Mouse (Mus musculus) limb, embryonic 10.5 days (tissue): Measurements from ENCODE around the gene Alox12. TPM values are rescaled to one million over a fixed set of nuclear protein-coding genes. Genes with fewer than 3 reads are reported as not detected.

Experiments
- DNase-seq: peaks from one replicate; pipeline ENCODE4 v3.0.0-alpha.2; 2017; ENCODE audit warnings: low spot score
- H3K27ac ChIP-seq: fragments of 300-500 bp; sonication (generic); 2 replicates; pipeline ENCODE4 v1.5.1; 2016; ENCODE audit warnings: mild to moderate bottlenecking
- H3K27me3 ChIP-seq: fragments of 300-500 bp; sonication (generic); 2 replicates; pipeline ENCODE4 v1.6.1; 2016; ENCODE audit warnings: low read depth, mild to moderate bottlenecking; ENCODE audit not compliant: poor library complexity, severe bottlenecking
- H3K36me3 ChIP-seq: fragments of 300-500 bp; sonication (generic); 2 replicates; pipeline ENCODE4 v1.6.1; 2016; ENCODE audit warnings: mild to moderate bottlenecking, moderate library complexity
- H3K4me1 ChIP-seq: fragments of 300-500 bp; sonication (generic); 2 replicates; pipeline ENCODE4 v1.6.1; 2016
- H3K4me3 ChIP-seq: fragments of 300-500 bp; sonication (generic); 2 replicates; pipeline ENCODE4 v1.5.1; 2016; ENCODE audit warnings: mild to moderate bottlenecking, moderate library complexity
- H3K9me3 ChIP-seq: fragments of 300-500 bp; sonication (generic); replicated peaks from 2 replicates; pipeline ENCODE4 v1.6.1; 2016; ENCODE audit warnings: mild to moderate bottlenecking
- WGBS: fragments of 180-500 bp; shearing (Covaris S2); methylation state at CpG from one replicate; pipeline ENCODE4 v1.1.7; 2016; 5-methylcytosine and 5-hydroxymethylcytosine counted together
- polyA plus RNA-seq: library from polyadenylated mRNA; unstranded; fragments of >200 nt; fragmentation: Nextera tagmentation; extraction: Ambion mirVana; gene quantifications from 2 replicates; pipeline ENCODE4 v1.2.1, GENCODE M21; 2016

Gene Alox12
- polyA plus RNA-seq, 1 experiment from 2014 or later: 2.9 TPM

DNA sequence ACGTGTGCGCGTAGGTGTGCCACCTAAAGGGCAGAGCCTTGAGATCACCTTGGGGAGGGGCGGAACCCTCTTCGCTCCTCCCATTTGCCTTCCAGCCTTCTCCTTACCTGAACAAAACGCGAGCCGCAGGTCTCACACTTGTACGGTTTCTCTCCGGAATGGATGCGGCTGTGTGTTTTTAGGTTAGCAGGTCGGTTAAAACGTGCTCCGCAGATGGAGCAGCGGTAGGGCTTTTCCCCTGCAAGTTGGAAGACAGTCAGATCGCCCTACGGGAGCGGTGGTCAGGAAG is 28.6 kb downstream of the Alox12 start:
- no peaks in the 10 kb centered on the region for H3K9me3 ChIP-seq
- peak overlapping the region; percentile 46 for H3K4me3 ChIP-seq
- DNase-seq: peak; percentile 49
- H3K27me3 ChIP-seq: peaks cover 83% of the 10 kb centered on the region
- no peaks in the 10 kb centered on the region for H3K36me3 ChIP-seq
- peaks cover 54% of the 10 kb centered on the region for H3K4me1 ChIP-seq
- WGBS: 5% methylated on average over 18 of the region's 18 CpGs
- H3K27ac ChIP-seq: peak overlapping the region; percentile 28; the same call in 1 of the 2 replicates

DNA sequence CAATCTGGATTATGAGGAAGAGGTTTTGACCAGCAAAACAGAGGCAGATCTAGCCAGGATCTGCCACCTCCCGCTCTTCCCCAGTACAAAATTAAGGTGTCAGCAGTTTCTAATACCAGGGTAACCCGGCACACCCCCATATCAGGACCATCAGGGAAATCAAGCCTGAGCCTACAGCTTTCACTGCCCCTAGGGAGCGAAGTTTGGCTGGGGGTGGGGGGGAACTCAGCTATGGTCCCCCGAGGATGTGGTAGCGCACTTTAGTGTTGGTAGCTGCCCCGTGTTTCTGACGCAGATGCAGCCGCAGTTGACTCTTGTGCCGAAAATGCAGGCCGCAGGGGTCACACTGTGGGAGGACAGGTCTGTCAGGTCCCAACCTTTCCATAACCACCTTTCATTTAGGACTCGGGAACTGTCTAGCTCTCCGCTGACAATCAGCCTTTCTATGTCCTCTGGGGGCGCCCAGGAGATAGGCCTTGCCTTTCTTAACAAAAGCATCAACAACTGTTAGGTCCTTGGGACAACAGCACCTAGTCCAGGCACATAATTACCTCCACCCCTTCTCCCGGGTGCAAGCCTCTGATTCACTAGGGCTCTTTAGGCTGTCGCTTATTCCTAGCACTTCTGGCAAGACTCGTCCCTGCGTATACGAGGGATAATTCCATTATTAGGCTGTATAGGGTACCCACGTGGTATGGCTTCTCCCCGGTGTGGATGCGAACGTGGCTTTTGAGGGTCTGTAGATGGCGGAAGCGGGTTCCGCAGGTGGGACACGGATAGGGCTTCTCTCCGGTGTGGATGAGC is 29.2 kb downstream of the Alox12 start:
- Histone ChIP-seq H3K27me3 (peaks cover 83% of the 10 kb centered on the region), H3K4me3 (peak overlapping the region; percentile 46), H3K9me3 (no peaks in the 10 kb centered on the region), H3K36me3 (no peaks in the 10 kb centered on the region), H3K4me1 (peaks cover 59% of the 10 kb centered on the region), H3K27ac (peak overlapping the region; percentile 28; the same call in 1 of the 2 replicates)
- 14% methylated on average over 27 of the region's 27 CpGs for WGBS
- DNase-seq: peak; percentile 46

GRCm38 (mm10) chr11:70223724-70224123 is 31.4 kb downstream of the Alox12 start:
- H3K27ac ChIP-seq: no peak overlapping the region
- DNase-seq: no peak
- H3K4me3 ChIP-seq: no peak overlapping the region
- peaks cover under 1% of the 10 kb centered on the region; the same call in 1 of the 2 replicates for H3K36me3 ChIP-seq
- peaks cover 69% of the 10 kb centered on the region for H3K27me3 ChIP-seq
- no peaks in the 10 kb centered on the region for H3K9me3 ChIP-seq
- 86% methylated on average over 9 of the region's 9 CpGs for WGBS
- H3K4me1 ChIP-seq: peaks cover 58% of the 10 kb centered on the region

DNA sequence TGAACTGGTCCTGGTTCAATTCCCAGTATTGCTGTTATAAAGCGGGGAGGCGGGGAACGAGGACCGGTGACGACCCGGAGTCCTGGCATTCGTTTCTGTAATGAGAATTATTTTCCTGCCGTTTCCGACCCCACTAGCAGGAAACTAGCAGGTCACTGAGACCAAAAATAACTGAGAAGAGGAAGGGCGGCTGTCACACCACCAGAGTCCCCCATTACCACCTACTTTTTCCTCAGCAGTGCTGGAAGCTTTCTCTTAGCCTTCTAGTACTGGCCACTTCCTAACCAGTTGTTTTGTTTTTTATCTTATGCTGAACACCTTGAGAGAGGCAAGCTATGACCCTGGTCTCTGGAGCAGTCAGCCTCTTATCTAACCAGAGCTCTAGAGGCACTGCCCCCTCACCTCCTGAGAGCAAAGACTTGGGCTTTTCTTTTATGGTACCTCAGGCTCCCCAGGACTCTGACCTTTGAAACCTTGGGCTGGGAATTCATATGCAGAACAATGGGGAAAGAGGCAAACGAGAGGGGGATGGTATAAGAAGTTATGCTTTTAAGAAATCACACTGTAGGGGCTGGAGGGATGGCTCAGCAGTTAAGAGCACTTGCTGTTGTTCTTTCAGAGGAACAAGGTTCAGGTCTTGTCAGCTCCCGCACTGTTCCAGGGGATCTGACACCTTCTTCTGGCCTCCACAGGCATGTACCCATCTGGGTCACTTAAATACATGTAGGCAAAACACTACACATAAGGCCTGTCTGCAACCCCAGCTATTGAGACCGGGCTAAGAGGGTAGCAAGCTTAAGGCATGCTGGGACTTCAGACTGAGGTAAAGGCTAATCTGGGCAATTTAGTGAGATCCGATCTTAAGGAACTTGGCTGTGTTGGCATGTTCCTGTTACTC is 33.3 kb downstream of the Alox12 start:
- Histone ChIP-seq H3K4me3 (peak overlapping the region; percentile 62), H3K36me3 (peaks cover 18% of the 10 kb centered on the region), H3K4me1 (peaks cover 50% of the 10 kb centered on the region), H3K27ac (peak overlapping the region; percentile 88), H3K27me3 (peaks cover 69% of the 10 kb centered on the region), H3K9me3 (no peaks in the 10 kb centered on the region)
- WGBS: 12% methylated on average over 14 of the region's 14 CpGs
- no peak for DNase-seq

- H3K4me3 ChIP-seq: peak within 1 kb of the TSS; percentile 62
- under 1% methylated on average over 28 of the region's 28 CpGs for WGBS
- H3K9me3 ChIP-seq: no peaks in the 10 kb centered on the region
- peak; percentile 92 for DNase-seq
- H3K4me1 ChIP-seq: peaks cover 41% of the 10 kb centered on the region
- H3K27me3 ChIP-seq: peaks cover 69% of the 10 kb centered on the region
- H3K27ac ChIP-seq: peak within 1 kb of the TSS; percentile 88
- H3K36me3 ChIP-seq: peaks cover 20% of the 10 kb centered on the region
Measured at GRCm38 (mm10) chr11:70220731-70221602, 34.2 kb downstream of the Alox12 start, which contains the start of gene Slc16a13. Gene Slc16a13 (minus strand): TSS chr11:70221064.

- Histone ChIP-seq H3K27ac (peak overlapping the region; percentile 88), H3K4me1 (peaks cover 43% of the 10 kb centered on the region), H3K36me3 (peaks cover 20% of the 10 kb centered on the region), H3K4me3 (peak overlapping the region; percentile 62), H3K27me3 (peaks cover 69% of the 10 kb centered on the region), H3K9me3 (no peaks in the 10 kb centered on the region)
- 3% methylated on average over 24 of the region's 24 CpGs for WGBS
- DNase-seq: no peak
Measured at GRCm38 (mm10) chr11:70220323-70220722, 34.8 kb downstream of the Alox12 start.

DNA sequence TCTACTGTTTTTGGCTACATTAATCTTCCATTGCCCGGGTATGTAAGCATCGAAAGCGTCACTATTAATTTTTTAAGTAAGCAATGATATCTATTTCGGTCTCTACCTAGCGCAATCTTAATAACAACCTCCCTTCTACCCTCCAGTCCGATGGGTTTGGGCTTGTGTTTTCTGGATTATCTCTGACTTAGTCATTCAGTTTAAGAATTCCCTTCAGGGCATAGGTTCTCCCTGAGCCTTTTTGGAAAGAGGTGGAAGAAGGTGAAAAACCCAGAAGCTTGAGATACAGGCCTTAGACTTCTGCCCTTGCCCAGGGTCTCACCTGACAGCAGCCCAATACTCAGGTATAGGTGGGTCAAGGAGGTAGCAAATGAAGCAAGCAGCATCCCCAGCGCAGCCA is 35.3 kb downstream of the Alox12 start:
- H3K27me3 ChIP-seq: peaks cover 69% of the 10 kb centered on the region
- H3K4me3 ChIP-seq: peak overlapping the region; percentile 62
- no peaks in the 10 kb centered on the region for H3K9me3 ChIP-seq
- no peak for DNase-seq
- WGBS: 63% methylated on average over 7 of the region's 7 CpGs
- peaks cover 48% of the 10 kb centered on the region for H3K4me1 ChIP-seq
- peak overlapping the region; percentile 88 for H3K27ac ChIP-seq
- peaks cover 20% of the 10 kb centered on the region for H3K36me3 ChIP-seq

GRCm38 (mm10) chr11:70218741-70219470 is 36.2 kb downstream of the Alox12 start:
- 0 out of 2 replicates have a peak overlapping the region, but pooled peaks have one; percentile 2 for H3K27ac ChIP-seq
- no peak for DNase-seq
- H3K36me3 ChIP-seq: peaks cover 20% of the 10 kb centered on the region
- peaks cover 57% of the 10 kb centered on the region for H3K4me1 ChIP-seq
- 89% methylated on average over 15 of the region's 15 CpGs for WGBS
- H3K4me3 ChIP-seq: no peak overlapping the region
- peaks cover 69% of the 10 kb centered on the region for H3K27me3 ChIP-seq
- no peaks in the 10 kb centered on the region for H3K9me3 ChIP-seq

DNA sequence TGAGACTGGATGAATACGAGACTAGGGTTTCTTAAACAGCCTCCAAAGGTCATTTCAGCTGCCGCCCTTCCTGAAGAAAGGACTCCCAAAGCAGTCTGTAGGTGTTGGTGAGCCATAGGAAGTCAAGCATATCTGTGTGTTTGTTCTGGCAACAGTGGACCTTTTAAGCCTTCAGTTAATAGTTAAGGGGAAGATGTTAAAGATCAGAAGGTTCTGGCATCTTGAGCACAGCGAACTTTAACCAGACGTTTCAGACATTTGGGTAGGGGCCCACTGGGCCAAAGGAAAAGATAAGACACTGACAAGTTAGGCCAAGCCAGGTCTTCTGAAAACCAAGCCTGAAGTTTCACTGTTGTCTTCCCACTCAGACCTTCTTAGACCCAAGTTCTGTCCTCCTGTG is 37.1 kb downstream of the Alox12 start:
- Histone ChIP-seq H3K9me3 (no peaks in the 10 kb centered on the region), H3K4me3 (no peak overlapping the region), H3K36me3 (peaks cover 20% of the 10 kb centered on the region), H3K27me3 (peaks cover 71% of the 10 kb centered on the region), H3K4me1 (peaks cover 62% of the 10 kb centered on the region), H3K27ac (no peak overlapping the region)
- 88% methylated on average over 4 of the region's 4 CpGs for WGBS
- DNase-seq: no peak

- H3K27me3 ChIP-seq: peaks cover 78% of the 10 kb centered on the region
- no peak for DNase-seq
- H3K36me3 ChIP-seq: peaks cover 20% of the 10 kb centered on the region
- H3K27ac ChIP-seq: no peak overlapping the region
- WGBS: 60% methylated on average over 3 of the region's 3 CpGs
- no peak overlapping the region for H3K4me3 ChIP-seq
- no peaks in the 10 kb centered on the region for H3K9me3 ChIP-seq
- peaks cover 48% of the 10 kb centered on the region for H3K4me1 ChIP-seq
Measured at GRCm38 (mm10) chr11:70216103-70216502, 39.0 kb downstream of the Alox12 start.

- 11% methylated on average over 22 of the region's 22 CpGs for WGBS
- Histone ChIP-seq H3K36me3 (peaks cover 20% of the 10 kb centered on the region), H3K9me3 (no peaks in the 10 kb centered on the region), H3K27me3 (peaks cover 81% of the 10 kb centered on the region), H3K4me1 (peaks cover 43% of the 10 kb centered on the region), H3K27ac (no peak overlapping the region; the same call in 1 of the 2 replicates), H3K4me3 (peak overlapping the region; percentile 48)
- DNase-seq: no peak
Measured at GRCm38 (mm10) chr11:70215301-70215700, 39.9 kb downstream of the Alox12 start.

DNA sequence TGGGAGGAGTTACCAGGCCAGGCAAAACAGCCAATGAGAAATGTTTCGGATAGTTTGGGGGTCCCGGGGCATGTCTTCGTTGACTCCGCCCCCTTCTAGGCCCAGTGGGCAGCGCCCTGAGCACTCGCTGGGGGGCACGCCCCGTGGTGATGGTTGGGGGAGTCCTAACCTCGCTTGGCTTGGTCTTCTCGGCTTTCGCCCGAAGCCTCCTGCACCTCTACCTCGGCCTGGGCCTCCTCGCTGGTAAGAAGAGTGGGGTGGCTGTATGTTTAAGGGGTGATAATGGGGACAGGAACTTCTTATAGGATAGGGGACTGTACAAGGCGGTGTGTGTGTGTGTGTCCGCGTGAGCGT is 40.3 kb downstream of the Alox12 start:
- H3K27ac ChIP-seq: 0 out of 2 replicates have a peak overlapping the region, but pooled peaks have one; percentile 38
- H3K36me3 ChIP-seq: peaks cover 20% of the 10 kb centered on the region
- peaks cover 39% of the 10 kb centered on the region for H3K4me1 ChIP-seq
- H3K27me3 ChIP-seq: peaks cover 81% of the 10 kb centered on the region
- no peak for DNase-seq
- H3K9me3 ChIP-seq: no peaks in the 10 kb centered on the region
- peak overlapping the region; percentile 48 for H3K4me3 ChIP-seq
- 4% methylated on average over 18 of the region's 18 CpGs for WGBS
